Mouse (Mus musculus): Measurements from ENCODE around the gene Inpp5a. TPM values are rescaled to one million over a fixed set of nuclear protein-coding genes. Genes with fewer than 3 reads are reported as not detected.

The Inpp5a gene
- polyA plus RNA-seq, 1 experiment from 2014 or later = 53.4 TPM

GRCm38 (mm10) chr7:139362514-139362913 lies 26.4 kb upstream of the Inpp5a start:
- no peak overlapping the region for H3K9ac ChIP-seq
- peaks cover 70% of the 10 kb centered on the region for H3K4me1 ChIP-seq (replicated peaks)

GRCm38 (mm10) chr7:139363281-139364004 lies 25.5 kb upstream of the Inpp5a start:
- no peak overlapping the region for H3K4me3 ChIP-seq
- WGBS = 46% methylated on average over 13 of the region's 13 CpGs
- ATAC-seq (replicated peaks; ENCODE audit: insufficient number of reproducible peaks, insufficient read depth, low FRiP score, low read depth) = no peak

More at GRCm38 (mm10) chr7:139362514-139362913, 26.4 kb upstream of the Inpp5a start:
- no peaks in the 10 kb centered on the region for H3K9me3 ChIP-seq (replicated peaks)
- no peak overlapping the region for H3K4me2 ChIP-seq
- ATAC-seq (replicated peaks; ENCODE audit: insufficient number of reproducible peaks, insufficient read depth, low FRiP score, low read depth) = no peak
- 91% methylated on average over 3 of the region's 3 CpGs for WGBS
- H3K27me3 ChIP-seq = no peaks in the 10 kb centered on the region
- no peaks in the 10 kb centered on the region for H3K36me3 ChIP-seq
- no peak overlapping the region for H3K4me3 ChIP-seq
- H3K27ac ChIP-seq = peak overlapping the region; percentile 0

GRCm38 (mm10) chr7:139364005-139364557 lies 24.8 kb upstream of the Inpp5a start:
- WGBS = 6% methylated on average over 9 of the region's 9 CpGs
- no peaks in the 10 kb centered on the region for H3K9me3 ChIP-seq (replicated peaks)
- H3K27ac ChIP-seq = peak overlapping the region; percentile 94
- H3K4me3 ChIP-seq = 0 out of 2 replicates have a peak overlapping the region, but pooled peaks have one; percentile 22
- H3K9ac ChIP-seq = no peak overlapping the region; the same call in 1 of the 2 replicates
- H3K36me3 ChIP-seq = no peaks in the 10 kb centered on the region
- peak overlapping the region; percentile 53 for H3K4me2 ChIP-seq
- no peaks in the 10 kb centered on the region for H3K27me3 ChIP-seq
- peaks cover 86% of the 10 kb centered on the region for H3K4me1 ChIP-seq (replicated peaks)
- peak; percentile 79 for ATAC-seq (replicated peaks; ENCODE audit: insufficient number of reproducible peaks, insufficient read depth, low FRiP score, low read depth)

More at GRCm38 (mm10) chr7:139363281-139364004, 25.5 kb upstream of the Inpp5a start:
- Histone ChIP-seq H3K9ac (no peak overlapping the region), H3K27ac (peak overlapping the region; percentile 94), H3K27me3 (no peaks in the 10 kb centered on the region), H3K4me1 (replicated peaks) (peaks cover 80% of the 10 kb centered on the region), H3K9me3 (replicated peaks) (no peaks in the 10 kb centered on the region), H3K36me3 (no peaks in the 10 kb centered on the region), H3K4me2 (peak overlapping the region; percentile 53)

- Histone ChIP-seq H3K4me1 (replicated peaks) (peaks cover 89% of the 10 kb centered on the region), H3K9me3 (replicated peaks) (no peaks in the 10 kb centered on the region), H3K27me3 (no peaks in the 10 kb centered on the region), H3K36me3 (no peaks in the 10 kb centered on the region), H3K9ac (peak overlapping the region; percentile 19; the same call in 1 of the 2 replicates), H3K4me2 (peak overlapping the region; percentile 53; the same call in 1 of the 2 replicates), H3K4me3 (no peak overlapping the region), H3K27ac (peak overlapping the region; percentile 94)
- WGBS = 25% methylated on average over 13 of the region's 13 CpGs
- no peak for ATAC-seq (replicated peaks; ENCODE audit: insufficient number of reproducible peaks, insufficient read depth, low FRiP score, low read depth)
Measured at GRCm38 (mm10) chr7:139364936-139365830, 23.7 kb upstream of the Inpp5a start.

GRCm38 (mm10) chr7:139366131-139366530 lies 22.8 kb upstream of the Inpp5a start:
- H3K36me3 ChIP-seq = no peaks in the 10 kb centered on the region
- H3K4me3 ChIP-seq = no peak overlapping the region
- no peaks in the 10 kb centered on the region for H3K9me3 ChIP-seq (replicated peaks)
- no peak overlapping the region for H3K4me2 ChIP-seq
- H3K27ac ChIP-seq = peak overlapping the region; percentile 94
- H3K4me1 ChIP-seq (replicated peaks) = peaks cover 87% of the 10 kb centered on the region
- ATAC-seq (replicated peaks; ENCODE audit: insufficient number of reproducible peaks, insufficient read depth, low FRiP score, low read depth) = no peak
- H3K27me3 ChIP-seq = no peaks in the 10 kb centered on the region
- 64% methylated on average over 3 of the region's 3 CpGs for WGBS
- no peak overlapping the region for H3K9ac ChIP-seq

DNA sequence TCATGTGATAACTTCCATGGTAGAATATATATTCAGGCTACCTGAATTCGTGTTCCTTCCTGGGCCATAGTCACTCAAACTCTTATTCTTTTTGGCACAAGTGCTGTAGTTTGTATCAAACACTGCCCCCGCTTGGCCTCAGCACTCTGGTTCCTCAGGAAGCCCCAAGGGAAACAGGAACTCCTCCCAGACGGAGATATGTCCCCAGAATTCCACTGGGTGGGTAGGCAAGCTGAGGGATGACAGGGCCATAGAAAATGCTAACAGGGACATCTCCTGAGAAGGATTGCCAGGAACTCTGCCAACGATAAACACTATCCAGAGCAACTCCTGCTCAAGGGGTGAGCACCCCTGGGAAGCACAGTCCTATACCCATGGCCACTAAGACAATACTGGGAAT lies 22.4 kb upstream of the Inpp5a start:
- peak overlapping the region; percentile 94 for H3K27ac ChIP-seq

DNA sequence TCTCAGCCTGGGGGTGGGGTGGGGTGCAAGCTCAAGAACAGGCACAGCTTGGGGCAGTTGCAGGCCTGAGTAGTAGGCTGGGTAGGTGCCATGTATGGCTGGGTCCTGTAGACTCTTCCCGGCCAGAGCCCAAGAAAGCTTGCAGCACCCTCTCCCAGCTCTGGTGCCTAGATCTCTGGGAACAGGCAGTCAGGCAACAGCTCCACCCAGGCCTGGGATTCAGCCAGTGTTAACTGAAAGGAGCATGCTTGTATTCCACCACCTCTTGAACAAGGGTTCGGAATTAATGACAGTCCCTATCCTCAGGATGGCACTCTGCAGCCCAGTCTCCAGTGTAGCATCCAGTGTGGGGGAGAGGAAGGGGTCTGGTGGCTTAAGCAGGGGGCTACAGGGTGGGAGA lies 20.7 kb upstream of the Inpp5a start:
- peak overlapping the region; percentile 26 for H3K9ac ChIP-seq
- H3K36me3 ChIP-seq = no peaks in the 10 kb centered on the region
- 39% methylated on average over 2 of the region's 2 CpGs for WGBS
- H3K4me1 ChIP-seq (replicated peaks) = peaks cover 75% of the 10 kb centered on the region
- no peak overlapping the region for H3K4me3 ChIP-seq
- no peaks in the 10 kb centered on the region for H3K27me3 ChIP-seq
- H3K9me3 ChIP-seq (replicated peaks) = no peaks in the 10 kb centered on the region
- no peak overlapping the region for H3K4me2 ChIP-seq
- H3K27ac ChIP-seq = peak overlapping the region; percentile 94
- no peak for ATAC-seq (replicated peaks; ENCODE audit: insufficient number of reproducible peaks, insufficient read depth, low FRiP score, low read depth)

More for the DNA sequence above, 22.4 kb upstream of the Inpp5a start:
- Histone ChIP-seq H3K9me3 (replicated peaks) (no peaks in the 10 kb centered on the region), H3K4me2 (no peak overlapping the region), H3K36me3 (no peaks in the 10 kb centered on the region), H3K4me3 (no peak overlapping the region), H3K4me1 (replicated peaks) (peaks cover 85% of the 10 kb centered on the region), H3K27me3 (no peaks in the 10 kb centered on the region), H3K9ac (no peak overlapping the region)
- ATAC-seq (replicated peaks; ENCODE audit: insufficient number of reproducible peaks, insufficient read depth, low FRiP score, low read depth) = no peak
- WGBS = 34% methylated on average over 4 of the region's 4 CpGs

GRCm38 (mm10) chr7:139368722-139369380 lies 20.1 kb upstream of the Inpp5a start:
- Histone ChIP-seq H3K4me3 (no peak overlapping the region), H3K9me3 (replicated peaks) (no peaks in the 10 kb centered on the region), H3K4me2 (peak overlapping the region; percentile 3; the same call in 1 of the 2 replicates), H3K27me3 (no peaks in the 10 kb centered on the region), H3K9ac (peak overlapping the region; percentile 26), H3K36me3 (no peaks in the 10 kb centered on the region), H3K27ac (peak overlapping the region; percentile 94), H3K4me1 (replicated peaks) (peaks cover 69% of the 10 kb centered on the region)
- WGBS = 18% methylated on average over 14 of the region's 14 CpGs
- peak; percentile 39 for ATAC-seq (replicated peaks; ENCODE audit: insufficient number of reproducible peaks, insufficient read depth, low FRiP score, low read depth)

DNA sequence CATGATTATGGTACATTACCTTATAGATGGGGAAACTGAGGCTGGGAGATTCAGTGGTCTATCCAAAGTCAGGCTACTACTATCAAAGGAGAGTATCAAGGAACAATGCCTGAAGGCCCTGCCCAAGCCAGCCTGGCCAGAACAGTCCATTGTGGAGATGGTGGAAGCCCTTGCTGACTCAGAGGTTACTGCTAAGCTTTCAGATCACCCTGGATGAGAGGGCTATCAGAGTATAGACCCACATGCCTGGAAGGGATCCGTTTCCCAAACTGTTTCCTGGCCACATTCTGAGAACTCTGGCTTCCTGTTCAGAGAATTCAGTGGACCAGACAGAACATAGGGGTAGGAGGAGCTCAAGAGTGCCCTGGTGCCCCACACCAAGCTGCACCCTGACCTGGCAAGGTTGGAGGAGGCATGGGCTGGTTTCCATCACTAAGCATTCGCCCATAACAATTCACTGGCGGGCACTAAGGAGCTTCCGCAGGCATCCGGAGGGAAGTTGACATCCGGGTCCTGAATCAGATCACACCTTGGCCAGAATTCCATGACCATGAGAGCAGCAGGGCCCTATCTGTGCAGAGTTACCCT lies 19.3 kb upstream of the Inpp5a start:
- peak overlapping the region; percentile 94 for H3K27ac ChIP-seq
- WGBS = 56% methylated on average over 6 of the region's 6 CpGs
- no peak for ATAC-seq (replicated peaks; ENCODE audit: insufficient number of reproducible peaks, insufficient read depth, low FRiP score, low read depth)
- no peaks in the 10 kb centered on the region for H3K9me3 ChIP-seq (replicated peaks)
- H3K4me2 ChIP-seq = no peak overlapping the region
- H3K4me1 ChIP-seq (replicated peaks) = peaks cover 61% of the 10 kb centered on the region
- H3K36me3 ChIP-seq = no peaks in the 10 kb centered on the region
- no peaks in the 10 kb centered on the region for H3K27me3 ChIP-seq
- no peak overlapping the region for H3K9ac ChIP-seq
- H3K4me3 ChIP-seq = no peak overlapping the region

GRCm38 (mm10) chr7:139371389-139371788 lies 17.5 kb upstream of the Inpp5a start:
- H3K4me1 ChIP-seq (replicated peaks) = peaks cover 44% of the 10 kb centered on the region
- H3K4me2 ChIP-seq = no peak overlapping the region
- no peaks in the 10 kb centered on the region for H3K9me3 ChIP-seq (replicated peaks)
- no peak overlapping the region for H3K4me3 ChIP-seq
- no peak overlapping the region for H3K9ac ChIP-seq
- H3K27me3 ChIP-seq = no peaks in the 10 kb centered on the region
- no peak overlapping the region for H3K27ac ChIP-seq
- H3K36me3 ChIP-seq = no peaks in the 10 kb centered on the region
- ATAC-seq (replicated peaks; ENCODE audit: insufficient number of reproducible peaks, insufficient read depth, low FRiP score, low read depth) = no peak

All from heart, embryonic 15.5 days (tissue).